Mouse (Mus musculus) forelimb bud, embryonic 11.5 days (tissue): Measurements from ENCODE around the gene Spp1.

Experiments used
- DNase-seq: peaks from one replicate; pipeline ENCODE4 v3.0.0-alpha.2; 2012; ENCODE audit warnings: low read depth, low spot score

Gene Spp1

DNA sequence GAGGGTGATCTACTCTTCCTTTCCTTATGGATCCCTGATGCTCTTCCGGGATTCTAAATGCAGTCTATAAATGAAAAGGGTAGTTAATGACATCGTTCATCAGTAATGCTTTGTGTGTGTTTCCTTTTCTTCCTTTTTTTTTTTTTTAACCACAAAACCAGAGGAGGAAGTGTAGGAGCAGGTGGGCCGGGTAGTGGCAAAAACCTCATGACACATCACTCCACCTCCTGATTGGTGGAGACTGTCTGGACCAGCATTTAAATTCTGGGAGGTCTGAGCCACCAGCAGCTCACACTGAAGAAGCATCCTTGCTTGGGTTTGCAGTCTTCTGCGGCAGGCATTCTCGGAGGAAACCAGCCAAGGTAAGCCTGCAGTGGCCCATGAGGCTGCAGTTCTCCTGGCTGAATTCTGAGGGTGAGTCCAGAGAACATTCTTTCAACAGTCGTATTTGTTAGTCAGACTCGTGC lies at the start of gene Spp1:
TSS of gene Spp1 (plus strand) at position 284 of the 467 bp plus-strand sequence.
- no peak for DNase-seq

DNA sequence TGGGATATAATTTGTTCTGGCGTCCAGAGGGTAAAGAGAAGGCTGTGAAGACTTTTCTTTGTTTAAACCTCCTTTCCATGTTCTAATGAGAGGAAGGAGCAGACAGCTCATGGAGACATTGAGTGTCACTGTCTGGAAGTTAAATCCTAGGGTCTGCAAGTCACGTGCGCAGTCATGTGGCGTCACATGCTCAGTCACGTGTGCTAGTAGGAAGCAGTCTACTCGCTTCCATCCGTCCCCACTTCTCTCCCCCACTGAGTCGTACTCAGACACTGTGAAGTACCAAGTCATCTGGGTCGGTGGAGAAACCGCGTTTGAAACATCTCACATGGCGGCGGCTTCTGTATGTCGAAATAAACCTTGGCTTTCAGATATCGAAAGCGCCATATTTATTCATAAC lies 49.4 kb upstream of the Spp1 start:
- DNase-seq = no peak

DNA sequence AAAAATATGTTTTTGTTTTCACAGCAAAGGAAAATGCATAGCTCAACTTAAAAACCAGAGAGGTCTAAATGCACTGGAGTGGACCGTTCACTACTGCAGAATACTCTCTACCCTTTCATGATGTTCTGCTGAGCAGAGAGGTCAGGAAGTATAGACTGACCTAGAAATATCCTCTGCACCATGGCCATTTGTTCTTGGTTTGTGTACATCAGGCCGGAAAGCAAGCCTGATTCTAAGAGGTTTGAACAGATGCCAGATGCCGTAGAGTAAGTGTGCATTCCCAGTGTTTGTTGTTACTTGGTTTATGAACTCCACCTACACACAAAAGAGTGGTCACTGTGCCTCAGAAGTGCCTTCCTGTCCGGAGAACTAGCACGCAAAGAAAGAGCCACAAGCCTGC lies 48.0 kb upstream of the Spp1 start:
- DNase-seq = no peak

DNA sequence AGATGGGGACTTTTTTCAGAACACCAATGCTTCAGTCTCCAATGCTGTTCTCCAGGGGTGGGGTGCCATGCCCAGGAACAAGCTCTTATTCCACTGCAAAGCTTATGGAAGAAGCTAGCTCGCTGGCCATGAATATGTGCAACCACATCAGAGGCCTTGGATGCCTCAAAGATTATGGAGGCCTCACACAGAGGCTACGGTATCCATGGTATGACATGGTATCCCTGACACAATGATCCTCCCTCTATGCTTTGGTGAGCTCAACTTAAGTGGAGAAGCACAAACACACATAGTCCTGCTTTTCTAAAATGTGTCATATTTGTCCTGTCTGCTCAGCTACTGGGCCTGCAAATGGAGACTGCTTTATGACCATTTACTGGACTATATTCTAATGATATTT lies 44.0 kb upstream of the Spp1 start:
- no peak for DNase-seq

DNA sequence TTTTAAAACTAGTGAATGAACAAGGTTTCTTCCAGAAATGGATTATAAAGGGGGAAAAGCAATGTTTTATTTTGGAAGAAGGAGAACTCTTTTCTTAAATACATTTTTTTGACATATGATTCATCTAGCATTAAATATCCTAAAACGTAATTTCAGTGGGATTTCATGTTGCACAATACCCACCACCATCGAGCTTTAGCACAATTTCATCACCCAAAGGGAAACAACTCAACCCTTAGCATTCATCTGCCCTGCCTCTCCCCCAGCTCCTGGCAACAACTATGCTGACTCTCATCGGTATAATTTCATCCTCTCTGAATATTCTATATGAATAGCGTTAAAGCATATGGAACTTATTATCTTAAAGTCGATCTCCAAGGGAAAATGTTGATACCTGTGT lies 42.1 kb upstream of the Spp1 start:
- DNase-seq = no peak

DNA sequence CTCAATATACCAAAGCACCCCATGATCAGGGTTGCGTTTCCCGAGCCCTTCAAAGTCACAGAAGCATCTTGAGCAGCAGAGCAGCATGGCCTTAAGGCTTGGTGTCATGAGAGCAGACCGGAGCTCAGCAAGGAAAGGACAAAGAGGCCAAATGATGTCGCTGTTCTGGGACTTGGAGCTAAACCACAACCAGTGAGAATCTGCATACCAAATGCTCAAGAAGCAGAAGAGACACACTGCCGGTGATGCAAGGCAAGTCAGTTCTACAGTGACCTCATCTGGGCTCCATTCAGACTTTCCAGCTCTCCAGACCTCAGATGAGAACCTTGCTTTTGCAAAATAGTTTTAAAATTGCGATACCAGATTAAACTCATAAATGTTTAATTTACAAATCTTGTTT lies 38.6 kb upstream of the Spp1 start:
- no peak for DNase-seq

DNA sequence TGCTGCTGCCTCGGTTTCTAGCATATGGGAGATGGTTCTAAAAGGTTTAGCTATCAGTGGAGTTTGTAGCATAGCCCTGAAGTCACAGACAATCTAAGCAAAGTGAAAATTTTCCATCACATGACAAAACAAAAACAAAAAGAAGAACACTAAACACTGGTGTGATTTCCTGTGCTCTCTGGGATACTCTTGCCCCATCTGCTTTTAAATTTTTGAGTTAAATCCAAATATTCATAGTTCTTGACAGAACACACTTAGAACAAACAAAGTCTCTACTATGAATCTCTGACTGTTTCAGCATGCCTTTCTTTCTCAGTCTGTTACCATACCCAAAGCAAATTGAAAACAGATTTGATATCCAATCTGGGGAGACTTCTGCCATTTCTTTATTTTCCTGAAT lies 36.9 kb upstream of the Spp1 start:
- no peak for DNase-seq

DNA sequence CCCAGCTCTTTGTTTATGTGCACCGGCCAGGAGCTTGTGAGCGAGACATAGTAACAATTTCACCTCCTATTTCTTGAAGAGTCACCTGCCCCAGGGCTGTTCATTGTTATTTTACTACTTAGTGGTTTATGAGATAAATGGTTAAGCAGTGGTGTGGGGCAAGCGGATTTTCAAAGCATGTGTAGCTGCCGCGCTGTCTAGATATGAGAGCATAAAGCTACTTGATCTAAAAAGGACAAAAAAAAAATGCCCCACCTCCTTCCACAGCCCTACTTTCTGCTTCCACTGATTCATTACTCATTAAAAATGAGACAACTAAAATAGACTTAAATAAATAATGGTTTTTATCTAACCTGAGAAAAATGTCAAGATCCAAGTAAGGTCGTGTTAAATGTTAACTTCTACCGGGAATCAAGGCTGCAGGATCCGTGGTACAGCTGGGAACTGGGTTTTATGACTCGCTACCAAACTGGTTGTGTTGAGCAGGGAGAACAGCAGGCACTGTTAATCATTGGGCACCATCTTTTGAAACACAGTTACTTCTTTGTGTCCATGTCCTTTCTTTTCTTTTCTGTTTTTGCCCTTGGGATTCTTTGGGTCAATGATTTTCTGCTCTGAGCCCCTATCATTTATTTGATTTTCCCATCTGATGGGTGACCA lies 35.5 kb upstream of the Spp1 start:
- DNase-seq = no peak

DNA sequence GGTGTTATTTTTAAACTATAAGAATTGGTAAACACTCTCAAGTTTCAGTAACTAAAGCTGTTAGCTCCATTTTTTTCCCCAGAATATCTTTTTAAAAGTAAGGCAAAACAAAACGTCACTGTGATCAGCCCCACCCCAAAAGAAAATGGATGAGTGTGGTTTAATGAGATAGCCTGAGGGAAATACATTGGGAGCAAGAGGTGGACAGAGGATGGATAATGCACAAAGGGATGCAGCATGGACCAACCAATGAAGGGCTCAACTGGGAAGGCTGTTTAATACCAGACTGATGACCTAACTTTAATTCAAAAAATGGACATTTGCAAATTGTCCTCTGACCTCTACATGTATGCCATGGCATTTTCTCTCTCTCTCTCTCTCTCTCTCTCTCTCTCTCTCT lies 34.9 kb upstream of the Spp1 start:
- DNase-seq = no peak

DNA sequence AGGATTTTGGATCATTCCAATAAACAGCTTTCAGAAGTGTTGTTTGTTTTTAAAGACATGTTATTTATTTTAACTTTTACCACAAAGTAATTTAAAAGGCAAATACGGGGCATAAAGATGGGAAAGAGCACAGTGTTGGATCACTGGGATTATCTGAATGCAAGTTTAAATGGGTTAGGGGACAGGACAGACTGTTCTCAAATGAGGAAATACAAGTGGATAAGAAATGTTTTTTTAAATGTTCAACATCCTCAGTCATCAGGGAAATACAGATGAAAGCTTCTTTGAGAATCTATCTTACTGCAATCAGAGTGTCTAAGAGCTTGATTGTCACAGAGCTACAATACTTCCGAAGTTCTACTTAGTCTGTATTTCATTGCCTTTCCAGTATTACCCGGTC lies 32.3 kb upstream of the Spp1 start:
- no peak for DNase-seq

DNA sequence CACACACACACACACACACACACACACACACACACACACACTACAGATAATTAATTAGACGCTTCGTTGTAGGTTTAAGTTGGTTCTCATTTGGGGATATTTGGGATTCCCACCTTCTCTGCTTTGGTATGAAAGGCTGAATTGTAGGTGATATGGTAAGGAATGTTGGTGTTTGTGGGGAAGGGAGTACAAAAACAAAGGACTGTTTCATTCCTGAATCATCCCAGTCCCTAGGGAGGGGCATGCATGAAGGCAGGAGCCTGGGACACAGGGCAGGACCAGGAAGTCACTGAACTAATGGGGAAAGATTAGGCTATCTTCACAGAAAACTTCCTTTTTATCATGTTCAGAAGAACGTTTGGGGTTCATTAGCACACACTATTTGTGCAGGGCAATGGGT lies 31.6 kb upstream of the Spp1 start:
- DNase-seq = no peak

DNA sequence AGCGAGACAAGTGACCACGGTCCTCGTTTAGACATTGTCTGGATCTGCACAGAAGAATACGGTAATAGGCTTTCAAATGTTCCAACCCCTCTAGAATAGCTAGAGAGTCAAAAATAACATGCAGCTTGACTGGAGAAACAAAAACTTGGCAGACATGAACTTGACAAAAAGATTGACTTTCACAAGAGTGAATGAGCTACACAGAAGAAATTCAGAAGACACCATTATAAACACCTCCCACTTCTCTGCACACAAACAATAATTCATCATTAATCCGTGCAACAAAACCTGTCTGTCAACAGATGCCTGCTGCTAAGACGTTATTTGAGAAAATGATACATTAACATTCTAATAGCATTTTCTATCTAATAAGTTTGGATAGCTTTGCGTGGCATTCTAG lies 30.4 kb upstream of the Spp1 start:
- no peak for DNase-seq

DNA sequence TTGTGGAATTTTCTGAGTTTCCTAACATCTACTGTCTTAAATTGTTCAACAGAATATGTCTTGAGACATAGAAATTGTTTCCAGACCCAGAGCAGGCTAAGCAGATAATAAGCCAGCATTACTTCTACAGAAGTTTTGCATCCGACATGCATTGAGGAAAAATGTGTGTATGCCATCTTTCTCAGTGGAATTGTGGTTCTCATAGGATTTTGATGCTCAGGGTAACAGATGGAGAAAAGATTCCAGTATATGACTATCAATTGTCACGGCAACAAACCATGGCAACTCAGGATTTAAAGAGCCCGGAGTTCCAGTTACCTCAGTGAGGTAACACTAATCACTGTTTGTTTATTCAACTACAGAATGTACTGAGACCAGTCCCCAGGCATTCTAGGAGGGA lies 29.9 kb upstream of the Spp1 start:
- no peak for DNase-seq

DNA sequence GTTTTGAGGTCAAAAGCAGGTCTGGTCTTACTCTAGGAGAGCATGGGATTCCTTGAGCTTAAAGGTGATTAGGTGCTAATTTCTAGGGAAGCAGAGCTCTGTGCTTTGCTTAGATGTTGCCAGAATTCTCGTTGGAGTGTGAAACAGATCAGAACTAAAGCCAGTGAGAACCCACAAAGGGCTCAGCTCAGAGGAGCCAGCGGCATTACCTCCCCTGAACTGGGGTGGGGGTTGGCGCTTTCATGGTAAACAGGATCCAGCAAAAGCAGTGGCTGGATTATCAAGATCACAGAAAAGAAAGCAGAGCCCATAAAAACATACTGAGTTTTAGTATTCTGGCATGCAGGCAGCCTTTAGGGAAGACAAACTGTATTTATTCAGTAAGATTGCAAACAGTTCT lies 28.2 kb upstream of the Spp1 start:
- DNase-seq = no peak

DNA sequence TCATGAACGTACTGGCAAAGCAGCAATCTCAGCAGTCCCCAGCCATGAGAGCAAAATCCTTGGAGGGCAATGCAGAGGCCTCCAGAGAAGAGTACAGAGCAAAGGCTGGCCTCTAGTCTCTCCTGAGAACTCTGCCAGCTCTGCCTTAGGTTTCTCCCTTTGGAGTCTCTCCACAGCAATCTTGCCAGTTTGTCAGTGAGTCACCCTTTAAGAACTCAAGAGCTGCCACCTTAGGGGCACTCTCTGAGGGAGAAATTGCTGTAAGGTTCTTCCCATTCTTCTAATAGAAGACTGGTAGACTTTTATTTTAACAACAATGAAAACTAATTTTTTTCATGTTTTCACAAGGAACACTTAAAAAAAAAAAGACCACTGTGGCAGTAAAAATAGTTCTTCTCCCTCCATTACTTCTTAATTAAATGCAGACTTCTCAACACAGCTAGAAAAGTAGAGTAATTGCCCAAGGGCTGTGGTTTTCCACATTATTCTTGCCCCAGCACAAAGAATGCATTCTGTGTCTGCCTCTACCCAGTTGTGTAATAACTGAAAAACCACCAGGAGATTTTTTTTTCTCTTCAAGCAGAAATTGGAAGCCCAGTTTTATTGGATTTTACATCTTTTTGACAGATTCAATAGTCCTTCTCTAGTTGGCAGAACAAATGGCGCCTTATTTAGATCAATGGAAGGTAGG lies 27.2 kb upstream of the Spp1 start:
- DNase-seq = peak; percentile 68

DNA sequence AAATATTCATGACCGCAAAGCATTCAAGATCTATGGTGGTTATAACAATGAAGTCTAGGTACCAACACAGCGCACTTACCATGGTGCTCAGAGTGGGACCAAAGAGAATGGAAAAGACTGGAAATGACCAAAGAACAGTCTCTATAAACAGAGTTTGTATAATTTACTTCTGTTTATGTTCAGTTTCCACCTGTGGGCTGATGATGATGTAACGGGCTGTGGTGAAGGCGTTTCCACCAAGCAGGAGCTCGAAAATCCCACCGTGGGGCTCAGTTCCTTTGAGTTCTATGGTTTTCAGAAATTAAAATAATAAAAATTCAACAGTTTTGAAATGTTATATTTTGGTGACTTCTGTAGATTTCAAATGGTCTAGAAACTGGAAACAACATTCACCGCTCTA lies 26.4 kb upstream of the Spp1 start:
- no peak for DNase-seq

DNA sequence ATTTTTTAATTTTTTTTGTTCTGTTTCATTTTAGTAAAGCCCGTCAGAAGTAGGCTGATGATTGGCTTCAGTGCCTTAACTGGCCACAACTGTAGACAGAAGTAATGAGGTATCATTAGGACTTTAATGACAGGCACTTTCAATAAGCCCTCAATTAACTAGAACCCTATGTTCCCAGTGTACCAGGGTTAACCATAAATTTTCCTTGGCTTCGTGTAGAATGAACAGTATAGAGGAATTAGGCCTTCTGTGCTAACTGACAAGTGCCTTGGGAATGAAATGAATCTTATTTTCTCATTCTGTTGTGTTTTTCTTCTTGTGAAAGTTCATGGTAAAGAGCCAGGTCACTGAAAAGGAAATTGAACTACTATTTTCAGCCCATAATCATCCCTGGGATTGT lies 18.9 kb upstream of the Spp1 start:
- peak; percentile 62 for DNase-seq

DNA sequence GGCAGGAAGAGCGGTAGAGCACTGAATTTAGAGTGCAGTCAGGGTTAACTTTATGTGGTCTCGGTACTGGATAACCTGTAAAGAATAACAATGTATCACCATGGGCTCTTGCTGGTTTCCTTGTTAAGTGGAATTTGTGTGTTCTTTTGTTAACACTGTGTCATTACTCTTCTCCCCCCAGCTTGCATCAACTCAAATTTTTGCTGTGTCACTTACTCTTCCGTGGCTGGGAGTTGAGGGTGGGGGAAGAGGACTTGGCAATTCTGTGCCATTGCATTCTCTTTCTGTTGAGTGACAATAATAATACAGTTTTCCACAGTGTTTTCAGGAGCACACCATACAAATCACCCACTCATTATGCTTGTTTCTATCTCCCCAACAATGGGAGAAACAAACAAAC lies 17.9 kb upstream of the Spp1 start:
- DNase-seq = no peak

DNA sequence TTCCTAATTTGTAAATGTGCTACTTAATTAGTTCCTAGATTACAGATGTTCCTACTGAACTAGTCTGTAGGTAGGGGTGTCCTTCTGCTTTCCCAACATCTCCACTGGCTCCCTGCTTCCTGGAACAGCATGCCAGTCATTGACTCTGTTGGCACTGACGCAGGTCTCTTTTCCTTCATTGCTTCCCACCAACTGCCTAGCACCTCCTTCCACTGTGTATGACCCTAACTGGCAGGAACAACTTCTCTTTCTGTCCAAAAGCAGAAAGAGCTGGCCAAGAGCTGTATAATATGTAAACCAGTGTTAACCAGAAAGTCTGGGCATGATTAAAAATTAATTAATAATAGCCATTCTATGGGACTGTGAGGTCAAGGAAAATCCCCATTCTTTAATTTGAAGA lies 17.2 kb upstream of the Spp1 start:
- no peak for DNase-seq

DNA sequence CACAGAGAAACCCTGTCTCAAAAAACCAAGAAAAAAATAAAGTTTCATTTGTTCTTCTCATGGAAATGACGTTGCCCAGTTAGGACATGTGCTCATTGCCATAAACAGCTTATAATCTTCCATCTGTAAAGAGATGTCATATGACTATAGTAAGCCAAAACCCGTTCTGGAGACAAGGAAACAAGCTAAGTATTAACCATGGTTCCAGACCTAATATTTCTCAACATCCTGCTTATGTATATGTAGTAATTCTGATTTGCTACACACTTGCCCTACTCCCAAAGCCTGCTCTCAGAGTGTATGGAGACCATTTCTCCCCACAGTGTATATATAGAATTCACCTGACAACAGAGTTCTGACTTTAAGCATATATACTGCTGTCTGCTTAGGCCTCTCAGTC lies 12.9 kb upstream of the Spp1 start:
- DNase-seq = no peak

DNA sequence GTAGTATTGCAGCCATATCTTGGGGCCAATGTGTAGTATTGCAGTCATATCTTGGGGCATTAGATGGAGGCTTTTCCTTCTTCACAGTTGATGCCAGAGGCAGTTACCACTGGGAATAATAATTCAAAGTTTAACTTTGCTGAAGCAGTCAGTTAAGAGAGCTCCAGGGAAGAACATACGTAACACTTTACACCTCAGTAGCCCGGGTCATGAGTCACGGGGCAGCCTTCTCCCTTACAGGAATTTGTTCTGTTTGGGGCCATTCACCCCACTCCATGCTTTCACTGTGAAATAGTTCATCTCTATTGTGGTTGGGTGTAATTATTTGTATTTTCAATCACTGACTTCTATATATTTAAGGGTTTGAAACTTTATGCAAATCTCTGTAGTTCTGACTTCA lies 11.1 kb upstream of the Spp1 start:
- no peak for DNase-seq

DNA sequence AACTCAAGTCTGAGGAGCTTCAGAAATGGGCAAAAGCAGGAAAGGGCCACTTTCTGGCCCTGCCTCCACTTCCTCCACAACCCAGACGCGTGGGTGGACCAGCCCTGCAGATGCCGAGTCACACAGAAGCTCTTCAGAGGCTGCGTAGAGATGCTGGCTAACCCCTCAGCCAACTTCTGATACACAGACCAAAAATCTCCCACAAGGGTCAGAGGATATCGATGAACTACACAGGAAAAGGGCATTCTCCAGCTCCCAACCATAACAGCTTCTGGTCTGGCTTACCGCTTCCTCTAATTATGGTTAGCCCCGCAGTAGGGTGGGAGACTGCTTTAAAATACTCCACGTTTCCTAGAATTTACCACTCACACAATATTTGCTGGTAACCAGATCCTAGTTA lies 9.0 kb upstream of the Spp1 start:
- no peak for DNase-seq

DNA sequence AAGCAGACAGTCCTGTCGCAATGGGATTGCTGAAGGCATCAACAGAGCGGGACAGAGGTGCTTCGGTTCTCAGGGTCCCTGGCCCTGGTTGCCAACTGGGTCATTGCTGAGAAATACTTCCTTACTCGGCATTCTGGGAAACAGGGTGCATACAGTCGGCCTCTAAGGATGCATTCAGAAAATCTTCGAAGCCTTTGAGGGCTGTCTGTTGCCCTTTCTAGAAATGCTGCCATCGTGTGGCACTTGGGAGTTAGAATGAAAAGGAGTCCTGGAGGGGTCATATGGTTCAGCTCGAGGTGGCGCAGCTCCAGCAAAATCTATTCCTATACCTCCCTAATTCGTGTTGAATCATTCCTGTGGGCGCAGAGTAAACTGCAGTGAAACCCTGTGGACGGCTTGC lies 2.0 kb upstream of the Spp1 start:
- no peak for DNase-seq
